Mouse (Mus musculus) forebrain, embryonic 15.5 days (tissue): ENCODE results near the gene Anp32b. TPM values are rescaled to one million over a fixed set of nuclear protein-coding genes. Genes with fewer than 3 reads are reported as not detected.

ENCODE experiments used
- ATAC-seq: fragments of 200-750 bp; cut with Nextera tagmentation; replicated peaks from 2 replicates; pipeline ENCODE4 v1.8.0; 2017; ENCODE audit warnings: mild to moderate bottlenecking, moderate TSS enrichment, moderate library complexity
- H3K27ac ChIP-seq: fragments of 300-500 bp; sonication (generic); replicated peaks from 2 replicates; pipeline ENCODE4 v1.5.1; 2015; ENCODE audit warnings: mild to moderate bottlenecking, inconsistent platforms
- H3K27me3 ChIP-seq: fragments of 300-500 bp; sonication (generic); 2 replicates; pipeline ENCODE4 v1.6.1; 2015; ENCODE audit warnings: inconsistent platforms
- H3K36me3 ChIP-seq: fragments of 300-500 bp; sonication (generic); 2 replicates; pipeline ENCODE4 v1.6.1; 2015; ENCODE audit warnings: mild to moderate bottlenecking, inconsistent platforms
- H3K4me1 ChIP-seq: fragments of 300-500 bp; sonication (generic); 2 replicates; pipeline ENCODE4 v1.6.1; 2015; ENCODE audit warnings: inconsistent platforms
- H3K4me2 ChIP-seq: fragments of 300-500 bp; sonication (generic); replicated peaks from 2 replicates; pipeline ENCODE4 v1.6.1; 2015; ENCODE audit warnings: mild to moderate bottlenecking, inconsistent platforms
- H3K4me3 ChIP-seq: fragments of 300-500 bp; sonication (generic); 2 replicates; pipeline ENCODE4 v1.5.1; 2015; ENCODE audit warnings: mild to moderate bottlenecking, inconsistent platforms
- H3K9ac ChIP-seq: fragments of 300-500 bp; sonication (generic); replicated peaks from 2 replicates; pipeline ENCODE4 v1.6.1; 2015; ENCODE audit warnings: mild to moderate bottlenecking, inconsistent platforms
- H3K9me3 ChIP-seq: fragments of 300-500 bp; sonication (generic); 2 replicates; pipeline ENCODE4 v1.6.1; 2016; ENCODE audit warnings: inconsistent platforms
- WGBS: fragments of 180-500 bp; shearing (Covaris S2); methylation state at CpG from one replicate; pipeline ENCODE4 v1.1.7; 2015; ENCODE audit warnings: mixed read lengths; 5-methylcytosine and 5-hydroxymethylcytosine counted together
- polyA plus RNA-seq: library from polyadenylated mRNA; unstranded; fragments of >200 nt; fragmentation: Nextera tagmentation; extraction: Ambion mirVana; gene quantifications from 2 replicates; pipeline ENCODE4 v1.2.1, GENCODE M21; 2015

Anp32b gene
- polyA plus RNA-seq = 109 and 115 TPM in 2 replicates

DNA sequence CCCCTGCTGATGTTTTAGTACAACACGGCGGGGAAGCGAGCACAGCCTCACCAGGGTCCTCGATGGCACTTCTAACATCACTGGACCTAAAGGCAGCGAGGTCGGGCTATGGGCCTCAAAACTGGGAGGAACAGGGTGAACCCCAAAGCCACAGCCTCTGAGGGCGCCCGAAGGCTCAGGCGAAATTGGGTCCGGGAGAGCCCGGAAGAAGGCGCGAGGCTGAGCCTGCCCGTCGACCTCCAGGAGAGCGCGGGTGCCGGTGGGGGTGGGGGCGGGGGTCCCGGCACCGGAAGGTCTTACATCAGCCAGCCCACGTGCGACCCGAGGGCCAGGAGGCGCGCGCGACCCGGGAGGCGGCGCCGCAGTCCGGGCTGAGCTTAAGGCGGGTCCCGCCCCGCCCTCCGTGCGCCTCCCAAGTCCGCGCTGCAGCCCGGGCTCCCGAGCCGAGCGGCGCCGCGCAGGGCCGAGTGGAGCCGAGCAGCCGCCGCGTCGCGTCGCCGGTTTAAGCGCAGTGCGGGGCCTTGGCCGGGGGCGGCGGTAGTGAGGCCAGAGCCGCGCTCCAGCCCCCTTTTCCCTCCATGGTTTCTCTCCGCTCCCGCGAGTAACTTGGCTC is at the start of gene Anp32b:
Gene Anp32b (plus strand): TSS at position 384 of the 613 bp plus-strand sequence.
- no peaks in the 10 kb centered on the region for H3K36me3 ChIP-seq
- peak; percentile 96 for ATAC-seq
- under 1% methylated on average over 60 of the region's 66 CpGs for WGBS
- H3K27me3 ChIP-seq = no peaks in the 10 kb centered on the region
- H3K4me2 ChIP-seq = peak within 1 kb of the TSS; percentile 90
- H3K4me3 ChIP-seq = peak within 1 kb of the TSS; percentile 92
- H3K9me3 ChIP-seq = no peaks in the 10 kb centered on the region
- H3K9ac ChIP-seq = peak within 1 kb of the TSS; percentile 94
- peaks cover 37% of the 10 kb centered on the region for H3K4me1 ChIP-seq
- H3K27ac ChIP-seq = peak within 1 kb of the TSS; percentile 98

DNA sequence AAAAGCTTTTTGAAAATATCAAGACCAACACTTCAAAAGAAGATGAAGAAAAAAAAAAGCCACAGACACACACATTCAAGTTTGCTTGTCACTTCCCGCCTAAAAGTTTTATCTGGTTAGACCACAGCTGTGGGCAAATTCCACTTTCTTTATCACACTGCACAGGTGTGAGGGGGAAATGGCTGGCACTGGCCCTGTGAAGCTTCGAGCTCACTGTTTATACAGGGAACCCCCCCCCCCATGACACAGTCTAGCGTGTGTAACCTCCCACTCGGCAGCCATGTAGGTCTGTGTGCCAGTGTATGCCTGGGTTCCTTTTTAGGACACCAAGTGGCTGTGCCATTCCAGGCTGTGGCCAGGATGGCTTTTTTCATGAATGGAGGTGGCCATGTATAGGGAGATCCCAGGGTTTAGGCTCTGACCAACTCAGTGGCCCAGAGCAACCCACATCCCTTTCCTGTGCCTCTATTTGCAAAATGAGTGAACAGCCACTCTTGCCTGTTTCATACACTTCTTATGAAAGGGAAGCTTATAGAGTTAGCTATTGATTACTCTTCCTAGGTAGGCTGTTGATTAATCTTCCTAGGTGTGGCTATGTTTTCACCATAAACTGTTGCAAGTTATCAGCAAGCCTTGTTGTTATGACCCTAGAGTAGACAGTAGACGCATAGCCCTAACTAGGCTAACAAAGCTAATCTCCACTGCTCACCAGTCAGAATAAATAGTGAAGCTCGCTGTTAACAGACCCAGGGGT is 46.5 kb upstream of the Anp32b start:
- 83% methylated on average over 6 of the region's 6 CpGs for WGBS
- H3K27me3 ChIP-seq = no peaks in the 10 kb centered on the region
- H3K4me2 ChIP-seq = no peak overlapping the region
- no peak overlapping the region for H3K4me3 ChIP-seq
- H3K27ac ChIP-seq = no peak overlapping the region
- no peak for ATAC-seq
- H3K4me1 ChIP-seq = no peaks in the 10 kb centered on the region
- no peaks in the 10 kb centered on the region for H3K36me3 ChIP-seq
- no peaks in the 10 kb centered on the region for H3K9me3 ChIP-seq
- no peak overlapping the region for H3K9ac ChIP-seq

DNA sequence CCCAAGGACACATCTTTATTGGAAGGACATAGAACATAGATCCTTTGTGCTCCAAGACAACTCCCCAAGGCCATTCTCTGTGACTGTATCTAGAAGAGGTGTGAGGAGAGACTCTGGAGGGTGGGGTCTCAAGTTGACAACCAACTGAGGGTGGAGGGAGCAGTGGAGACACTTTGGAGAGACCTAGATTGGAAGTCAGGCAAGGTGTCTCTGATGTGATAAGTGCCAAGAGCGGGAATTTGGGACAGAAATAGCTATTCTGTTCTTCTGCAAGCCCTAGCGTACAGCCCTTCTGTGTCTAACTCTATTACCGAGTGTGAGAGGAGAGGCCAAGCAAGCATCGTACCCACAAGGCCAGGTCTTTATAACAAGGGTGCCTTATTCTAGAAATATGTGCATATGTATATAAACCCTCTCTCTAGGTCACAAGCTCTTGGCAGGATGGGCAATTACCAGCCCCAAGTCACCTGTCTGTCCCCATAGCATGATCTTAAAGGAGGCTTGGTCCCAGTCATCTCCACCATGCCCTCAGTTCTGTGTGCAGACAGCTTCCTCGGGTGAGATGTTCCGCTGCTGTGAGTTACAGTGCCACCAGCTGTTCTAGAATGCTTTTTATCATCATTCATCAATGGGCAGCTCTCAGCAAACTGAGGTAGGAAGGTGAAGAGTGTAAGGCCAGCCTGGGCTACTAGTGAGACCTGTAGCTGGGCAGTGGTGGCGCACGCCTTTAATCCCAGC is 43.6 kb upstream of the Anp32b start:
- Histone ChIP-seq H3K27me3 (no peaks in the 10 kb centered on the region), H3K36me3 (no peaks in the 10 kb centered on the region), H3K27ac (no peak overlapping the region), H3K9ac (no peak overlapping the region), H3K4me3 (no peak overlapping the region), H3K9me3 (no peaks in the 10 kb centered on the region), H3K4me2 (no peak overlapping the region), H3K4me1 (no peaks in the 10 kb centered on the region)
- ATAC-seq = no peak
- 91% methylated on average over 8 of the region's 8 CpGs for WGBS

DNA sequence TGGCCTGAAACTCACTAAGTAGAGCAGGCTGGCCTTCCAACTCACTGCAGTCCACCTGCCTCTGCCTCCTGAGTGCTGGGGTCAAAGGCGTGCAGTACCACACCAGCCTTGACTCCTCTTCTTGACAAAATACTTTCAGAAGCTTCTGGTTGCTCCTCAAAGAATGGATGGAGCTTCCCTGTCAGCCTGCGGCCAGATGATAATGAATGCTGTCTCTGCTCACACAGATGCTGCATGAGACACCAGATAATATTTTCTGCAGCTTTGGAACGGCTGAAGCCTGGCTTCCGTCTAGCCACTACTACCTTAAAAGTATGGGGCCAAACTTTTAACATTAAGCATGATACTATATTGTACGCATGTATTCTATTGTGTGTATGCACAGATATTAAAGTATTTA is 40.0 kb upstream of the Anp32b start:
- 94% methylated on average over 5 of the region's 5 CpGs for WGBS
- ATAC-seq = no peak

DNA sequence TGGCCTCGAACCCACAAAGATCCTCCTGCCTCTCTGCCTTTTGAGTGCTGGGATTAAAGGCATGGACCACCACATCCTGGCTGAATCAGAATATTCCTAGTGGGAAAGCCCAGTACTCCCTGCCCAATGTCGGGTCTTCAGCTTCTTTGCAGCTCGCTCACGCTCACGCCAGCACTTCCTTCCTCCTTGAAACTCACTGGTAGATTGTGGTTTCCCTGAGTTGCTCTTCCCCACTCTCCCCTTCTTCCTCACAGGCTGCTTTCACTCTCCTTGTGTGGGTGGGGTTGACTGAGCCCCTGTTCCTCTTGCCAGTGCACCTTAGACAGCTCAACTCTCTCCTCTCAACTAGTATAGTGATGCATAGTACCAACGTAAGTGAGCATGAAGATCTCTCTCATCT is 39.2 kb upstream of the Anp32b start:
- ATAC-seq = no peak
- no peak overlapping the region for H3K4me2 ChIP-seq
- H3K27me3 ChIP-seq = no peaks in the 10 kb centered on the region
- no peaks in the 10 kb centered on the region for H3K36me3 ChIP-seq
- no peak overlapping the region for H3K4me3 ChIP-seq
- WGBS = 83% methylated on average over 6 of the region's 6 CpGs
- no peaks in the 10 kb centered on the region for H3K9me3 ChIP-seq
- no peaks in the 10 kb centered on the region for H3K4me1 ChIP-seq
- H3K27ac ChIP-seq = no peak overlapping the region
- no peak overlapping the region for H3K9ac ChIP-seq

More for the DNA sequence above, 40.0 kb upstream of the Anp32b start:
- Histone ChIP-seq H3K27ac (no peak overlapping the region), H3K9ac (no peak overlapping the region), H3K9me3 (no peaks in the 10 kb centered on the region), H3K4me2 (no peak overlapping the region), H3K36me3 (no peaks in the 10 kb centered on the region), H3K4me1 (no peaks in the 10 kb centered on the region), H3K27me3 (no peaks in the 10 kb centered on the region), H3K4me3 (no peak overlapping the region)

DNA sequence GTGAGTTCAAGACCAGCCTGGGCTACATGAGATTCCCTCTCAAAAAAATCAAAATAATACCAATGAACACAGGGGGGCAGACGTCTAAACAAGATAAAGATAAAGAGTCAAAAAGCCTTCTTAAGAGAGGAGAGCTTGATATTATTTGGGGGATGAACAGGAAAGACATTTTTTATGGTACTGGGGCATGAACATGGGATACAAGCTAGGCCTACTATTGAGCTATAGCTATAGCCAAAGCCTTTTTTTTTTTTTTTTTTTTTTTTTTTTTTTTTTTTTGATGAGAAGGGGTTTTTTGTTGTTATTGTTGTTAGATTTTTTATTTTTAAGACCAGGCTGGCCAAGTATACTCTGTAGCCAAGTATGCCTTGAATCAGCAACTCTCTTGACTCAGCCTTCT is 38.6 kb upstream of the Anp32b start:
- Histone ChIP-seq H3K27ac (no peak overlapping the region), H3K27me3 (no peaks in the 10 kb centered on the region), H3K36me3 (no peaks in the 10 kb centered on the region), H3K9me3 (no peaks in the 10 kb centered on the region), H3K9ac (no peak overlapping the region), H3K4me1 (no peaks in the 10 kb centered on the region), H3K4me2 (no peak overlapping the region), H3K4me3 (no peak overlapping the region)
- ATAC-seq = no peak
- WGBS = 63% methylated on average over 1 of the region's 1 CpGs

DNA sequence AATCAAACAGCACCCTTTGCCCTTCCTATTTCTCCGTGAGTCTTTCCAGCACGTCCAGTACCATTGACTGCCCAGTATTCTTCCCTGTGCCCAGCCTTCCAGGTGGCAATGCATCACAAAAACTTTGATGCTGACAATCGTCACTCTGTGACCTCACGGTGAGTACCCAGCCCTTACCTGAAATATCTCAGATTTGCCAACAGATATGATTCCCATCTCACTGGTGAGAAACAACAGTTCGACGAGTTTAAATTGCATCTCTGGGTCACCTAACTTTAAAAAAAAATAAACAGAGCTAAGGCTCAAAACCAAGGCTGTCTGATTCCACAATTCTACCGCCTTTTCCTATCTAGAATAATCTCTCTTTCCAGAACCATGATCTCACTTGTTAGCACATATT is 37.3 kb upstream of the Anp32b start, which contains the start of gene Hemgn:
Gene Hemgn (minus strand): TSS at position 101 of the 400 bp plus-strand sequence.
- H3K9me3 ChIP-seq = no peaks in the 10 kb centered on the region
- H3K4me3 ChIP-seq = no peak within 1 kb of the TSS
- ATAC-seq = no peak
- WGBS = 77% methylated on average over 7 of the region's 7 CpGs
- no peak within 1 kb of the TSS for H3K4me2 ChIP-seq
- H3K4me1 ChIP-seq = no peaks in the 10 kb centered on the region
- no peak within 1 kb of the TSS for H3K27ac ChIP-seq
- H3K9ac ChIP-seq = no peak within 1 kb of the TSS
- no peaks in the 10 kb centered on the region for H3K27me3 ChIP-seq
- no peaks in the 10 kb centered on the region for H3K36me3 ChIP-seq

DNA sequence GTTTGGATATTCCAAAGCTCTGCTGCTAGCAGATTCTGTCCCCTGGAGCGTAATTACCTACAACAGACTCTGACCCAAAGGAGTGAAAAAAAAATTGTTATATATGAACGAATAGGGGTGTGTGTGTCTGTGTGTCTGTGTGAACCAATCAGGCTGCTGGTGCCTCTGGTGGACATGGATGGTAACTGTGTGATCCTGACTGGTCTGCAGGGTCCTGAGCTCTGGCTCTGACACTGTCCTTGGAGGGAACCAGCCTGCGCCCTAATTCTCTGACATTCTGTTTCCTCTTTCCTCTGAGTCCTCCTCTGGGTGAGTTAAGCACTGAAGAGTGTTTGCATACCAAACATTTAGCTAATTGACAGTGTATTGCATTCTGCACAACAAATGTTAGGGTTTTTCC is 33.2 kb upstream of the Anp32b start:
- Histone ChIP-seq H3K4me3 (no peak overlapping the region), H3K4me2 (no peak overlapping the region), H3K4me1 (no peaks in the 10 kb centered on the region), H3K36me3 (no peaks in the 10 kb centered on the region), H3K9me3 (no peaks in the 10 kb centered on the region), H3K9ac (no peak overlapping the region), H3K27me3 (no peaks in the 10 kb centered on the region), H3K27ac (no peak overlapping the region)
- WGBS = 75% methylated on average over 3 of the region's 3 CpGs
- no peak for ATAC-seq

DNA sequence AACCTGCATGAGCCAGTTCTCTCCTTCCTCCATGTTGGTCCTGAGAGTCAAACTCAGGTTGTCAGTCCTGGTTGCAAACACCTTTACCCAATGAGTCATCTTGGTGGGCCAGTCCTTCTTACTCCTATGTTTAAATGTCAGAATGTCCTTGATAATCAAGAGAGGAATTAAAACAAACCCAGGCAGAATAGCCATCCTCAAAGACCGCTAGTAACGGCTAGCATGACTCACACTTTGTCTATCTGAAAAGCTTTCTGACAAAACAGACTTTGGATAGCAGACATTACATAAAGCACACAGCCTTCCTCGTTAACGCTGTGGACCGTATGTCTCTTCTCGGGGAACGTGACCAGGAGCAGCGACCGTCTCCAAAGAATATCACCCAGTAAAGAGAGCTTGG is 31.9 kb upstream of the Anp32b start:
- no peak for ATAC-seq
- 45% methylated on average over 9 of the region's 9 CpGs for WGBS
- no peaks in the 10 kb centered on the region for H3K4me1 ChIP-seq
- H3K4me2 ChIP-seq = no peak overlapping the region
- no peaks in the 10 kb centered on the region for H3K9me3 ChIP-seq
- H3K36me3 ChIP-seq = no peaks in the 10 kb centered on the region
- no peak overlapping the region for H3K27ac ChIP-seq
- H3K27me3 ChIP-seq = no peaks in the 10 kb centered on the region
- H3K9ac ChIP-seq = no peak overlapping the region
- no peak overlapping the region for H3K4me3 ChIP-seq

DNA sequence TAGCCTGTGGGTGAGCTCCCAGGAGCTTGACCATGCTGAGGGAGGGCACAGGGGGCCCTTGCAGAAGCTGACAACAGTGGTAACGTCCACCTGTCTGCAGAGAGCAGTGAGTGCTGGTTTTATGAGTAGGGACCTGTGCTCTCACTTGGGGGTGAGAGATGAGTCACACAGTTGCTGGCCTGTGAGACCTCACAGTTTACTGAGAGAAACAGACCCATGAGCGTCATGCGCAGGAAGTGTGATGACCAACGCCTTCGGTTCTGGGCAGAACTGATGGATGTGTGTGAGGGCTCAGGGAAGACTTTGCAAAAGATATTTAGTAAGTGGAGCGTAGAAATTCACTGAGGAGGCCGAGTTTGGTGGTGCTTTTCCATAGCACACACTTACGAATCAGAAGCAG is 28.1 kb upstream of the Anp32b start:
- 90% methylated on average over 8 of the region's 8 CpGs for whole genome bisulfite sequencing
- Histone ChIP-seq H3K27me3 (no peaks in the 10 kb centered on the region), H3K9ac (no peak overlapping the region), H3K27ac (no peak overlapping the region), H3K4me3 (no peak overlapping the region), H3K4me2 (no peak overlapping the region), H3K4me1 (no peaks in the 10 kb centered on the region), H3K9me3 (no peaks in the 10 kb centered on the region), H3K36me3 (no peaks in the 10 kb centered on the region)
- no peak for ATAC-seq

DNA sequence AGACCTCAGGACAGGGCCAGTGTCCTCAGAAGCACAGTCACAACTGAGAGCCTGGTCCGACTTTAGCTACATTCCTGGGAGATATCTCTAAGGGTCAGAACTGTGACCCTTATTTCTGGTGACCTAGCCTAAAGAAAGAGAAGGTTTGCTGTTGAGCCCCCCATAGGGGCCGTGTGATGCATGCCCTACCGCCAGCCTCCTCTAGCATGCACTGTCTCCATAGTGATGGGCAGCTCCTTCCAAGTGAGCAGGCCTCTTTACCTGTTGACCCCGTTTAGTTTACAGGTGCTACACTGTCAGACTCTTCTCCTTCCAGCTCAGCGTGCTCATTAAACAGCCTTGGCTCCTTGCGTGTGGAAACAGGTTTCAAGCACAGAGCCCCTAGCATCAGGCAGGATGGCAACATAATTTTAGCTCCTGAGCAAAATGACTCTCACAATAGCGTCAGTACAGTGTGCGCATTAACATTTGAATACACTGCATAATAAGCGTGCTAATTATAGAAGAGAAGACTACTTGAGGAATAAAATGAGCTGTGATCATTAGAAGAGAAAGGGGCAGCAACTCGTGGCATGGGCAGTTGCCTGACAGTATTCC is 21.7 kb upstream of the Anp32b start:
- Histone ChIP-seq H3K9ac (no peak overlapping the region), H3K36me3 (no peaks in the 10 kb centered on the region), H3K27ac (peak overlapping the region; percentile 84), H3K4me1 (peaks cover 14% of the 10 kb centered on the region), H3K9me3 (no peaks in the 10 kb centered on the region), H3K4me3 (no peak overlapping the region), H3K4me2 (peak overlapping the region; percentile 9; the same call in 1 of the 2 replicates), H3K27me3 (no peaks in the 10 kb centered on the region)
- WGBS = 13% methylated on average over 10 of the region's 10 CpGs
- ATAC-seq = peak; percentile 96
